Mouse (Mus musculus) cortical plate, adult 2 months (tissue): ENCODE measurements at regions not wholly inside any gene's neighbourhood (a gene's known extent, or its start where the extent isn't known, plus 50 kb on each side); places are given as distances from the start of the nearest gene placed in this dataset.

ENCODE experiments used
- H3K27ac ChIP-seq: fragments of 200-500 bp; 2 replicates; pipeline ENCODE4 v1.5.1; 2012; ENCODE audit warnings: low read length, control low read depth, inconsistent platforms; ENCODE audit not compliant: insufficient read depth
- H3K4me1 ChIP-seq: fragments of 200-500 bp; 2 replicates; pipeline ENCODE4 v1.6.1; 2011; ENCODE audit warnings: low read length; ENCODE audit not compliant: control insufficient read depth, insufficient read depth
- H3K4me3 ChIP-seq: fragments of 200-500 bp; 2 replicates; pipeline ENCODE4 v1.5.1; 2011; ENCODE audit warnings: mild to moderate bottlenecking, low read length, control low read depth; ENCODE audit not compliant: insufficient read depth
- CTCF ChIP-seq: fragments of 200-500 bp; IDR thresholded peaks from 2 replicates; pipeline ENCODE4 v1.5.1; 2011; ENCODE audit warnings: mild to moderate bottlenecking, control low read depth, low read length; ENCODE audit not compliant: insufficient read depth; ENCODE audit errors: extremely low read depth
- POLR2A ChIP-seq: fragments of 200-500 bp; IDR thresholded peaks from 2 replicates; pipeline ENCODE4 v1.6.1; 2011; ENCODE audit warnings: mild to moderate bottlenecking, low read length, control low read depth; ENCODE audit not compliant: insufficient read depth; ENCODE audit errors: extremely low read depth

GRCm38 (mm10) chr7:115308377-115308776, 564.9 kb downstream of the Insc start:
- Histone ChIP-seq H3K4me1 (no peaks in the 10 kb centered on the region), H3K27ac (no peak overlapping the region), H3K4me3 (no peak overlapping the region)
- TF ChIP-seq POLR2A (no peak), CTCF (no peak)

DNA sequence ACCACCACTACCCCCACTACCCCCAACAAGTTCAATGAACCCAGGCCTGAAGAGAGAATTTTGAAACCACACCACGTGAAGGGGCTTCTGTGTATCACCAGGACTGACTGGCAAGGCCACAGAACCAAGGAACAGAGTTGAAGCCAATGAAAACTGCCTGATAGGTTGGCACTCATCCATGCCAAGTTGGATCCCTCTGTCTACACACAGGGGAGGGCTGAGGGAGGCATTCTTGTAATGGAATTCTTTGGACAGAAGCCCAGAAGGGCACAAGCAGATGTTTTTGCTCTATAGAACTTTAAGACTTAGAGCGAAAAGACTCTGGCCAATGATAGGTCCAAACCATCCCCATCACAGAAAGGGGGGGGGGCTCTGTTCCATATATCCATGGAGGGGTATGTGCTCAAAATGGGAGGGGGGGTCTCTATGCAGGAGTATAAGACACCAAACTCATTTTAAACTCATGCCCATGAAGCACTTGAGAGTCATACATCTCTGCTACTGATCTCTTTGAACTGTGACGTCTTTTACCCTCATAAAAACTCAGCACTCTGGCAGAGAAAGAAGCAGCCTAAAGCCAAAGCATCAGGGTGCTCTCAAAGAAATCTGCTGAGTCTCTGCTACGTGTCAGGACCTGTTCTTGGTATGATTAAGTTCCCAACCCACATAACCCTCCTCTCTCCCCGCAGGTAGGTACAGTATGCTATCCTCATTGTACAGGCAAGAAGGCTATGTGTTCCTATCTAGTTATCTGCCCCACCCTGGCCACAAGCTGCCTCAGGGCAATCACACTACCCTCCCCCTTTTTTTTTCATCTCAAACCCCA, 567.1 kb downstream of the Insc start:
- no peak overlapping the region for H3K4me3 ChIP-seq

DNA sequence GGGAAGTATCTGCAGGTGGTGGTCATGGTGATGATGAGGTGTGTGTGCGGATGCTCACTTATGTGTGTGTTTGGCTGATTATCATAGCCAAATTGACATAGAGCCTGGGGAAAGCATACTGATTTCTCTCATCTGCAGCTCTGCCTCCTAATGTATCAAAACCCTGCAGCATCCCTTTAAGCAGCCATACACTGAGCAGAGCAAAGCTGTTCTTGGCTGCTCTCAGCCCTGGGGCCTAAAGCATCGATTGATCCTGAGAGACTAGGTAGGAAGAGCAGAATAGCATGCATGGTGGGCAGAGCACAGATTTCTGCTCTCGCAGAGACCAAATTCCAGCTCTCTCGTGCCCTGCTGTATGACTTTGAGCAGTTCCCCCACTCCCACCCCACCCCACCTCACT, 576.0 kb downstream of the Insc start:
- Histone ChIP-seq H3K4me3 (no peak overlapping the region), H3K27ac (no peak overlapping the region), H3K4me1 (no peaks in the 10 kb centered on the region)
- TF ChIP-seq POLR2A (no peak), CTCF (no peak)

More for the DNA sequence above, 567.1 kb downstream of the Insc start:
- no peak for TF ChIP-seq CTCF
- TF ChIP-seq POLR2A: no peak
- H3K27ac ChIP-seq: no peak overlapping the region
- H3K4me1 ChIP-seq: no peaks in the 10 kb centered on the region

GRCm38 (mm10) chr7:115322989-115323388, 579.5 kb downstream of the Insc start:
- Histone ChIP-seq H3K4me1 (no peaks in the 10 kb centered on the region), H3K27ac (no peak overlapping the region), H3K4me3 (no peak overlapping the region)
- no peak for TF ChIP-seq POLR2A
- TF ChIP-seq CTCF: no peak

DNA sequence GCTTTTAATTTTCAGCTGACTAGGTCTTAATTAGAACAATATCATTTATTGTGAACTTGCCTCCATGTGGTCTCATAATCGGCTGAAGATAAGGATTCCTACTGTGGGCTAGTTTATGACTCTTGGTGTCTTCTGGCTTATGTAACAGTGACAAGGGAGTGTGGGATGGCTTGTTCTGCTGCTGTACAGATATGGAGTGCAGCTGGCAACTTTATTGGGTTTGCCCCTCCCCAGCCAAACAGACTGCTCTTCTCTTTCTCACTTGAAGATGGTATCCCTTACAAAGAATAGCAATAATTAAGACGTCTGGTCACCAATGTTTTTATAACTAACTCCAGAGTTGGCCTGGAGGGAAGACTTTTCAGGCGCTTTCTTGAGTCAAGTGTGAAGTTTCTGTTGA, 584.8 kb downstream of the Insc start:
- Histone ChIP-seq H3K4me1 (no peaks in the 10 kb centered on the region), H3K4me3 (no peak overlapping the region), H3K27ac (no peak overlapping the region)
- TF ChIP-seq POLR2A: no peak
- TF ChIP-seq CTCF: no peak

GRCm38 (mm10) chr7:115331698-115332097, 588.2 kb downstream of the Insc start:
- Histone ChIP-seq H3K4me1 (no peaks in the 10 kb centered on the region), H3K4me3 (no peak overlapping the region), H3K27ac (no peak overlapping the region)
- TF ChIP-seq CTCF (no peak), POLR2A (no peak)

DNA sequence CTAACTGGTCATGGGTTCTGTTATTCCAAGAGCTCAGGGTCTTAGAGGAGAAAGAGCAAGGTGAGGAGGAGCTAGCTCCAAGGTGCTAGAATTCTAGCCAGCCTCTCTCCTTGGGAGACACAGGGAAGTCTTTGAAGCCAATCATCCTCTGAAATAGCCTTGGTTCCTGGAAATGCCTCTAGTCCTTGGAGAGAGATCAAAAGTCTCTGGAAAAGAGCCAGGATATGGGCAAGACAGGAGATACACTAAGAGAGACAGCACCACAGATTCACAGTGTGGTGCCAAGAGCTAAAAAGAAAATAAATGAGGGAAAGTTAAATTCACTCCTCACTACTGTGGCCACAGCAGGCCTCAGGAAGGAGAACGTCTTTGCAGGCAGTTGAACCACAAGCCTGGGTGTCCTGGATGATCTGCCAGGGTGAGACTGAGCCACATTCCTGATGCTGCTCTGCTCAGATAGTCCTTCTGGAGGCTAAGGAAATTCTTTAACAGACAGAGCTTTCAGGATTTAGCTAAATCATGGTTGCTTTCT, 589.6 kb downstream of the Insc start:
- Histone ChIP-seq H3K4me3 (no peak overlapping the region), H3K27ac (no peak overlapping the region), H3K4me1 (no peaks in the 10 kb centered on the region)
- TF ChIP-seq POLR2A: no peak
- TF ChIP-seq CTCF: no peak

GRCm38 (mm10) chr7:115335051-115335450, 591.6 kb downstream of the Insc start:
- H3K4me3 ChIP-seq: no peak overlapping the region
- TF ChIP-seq CTCF: no peak
- TF ChIP-seq POLR2A: no peak
- no peaks in the 10 kb centered on the region for H3K4me1 ChIP-seq
- H3K27ac ChIP-seq: no peak overlapping the region

DNA sequence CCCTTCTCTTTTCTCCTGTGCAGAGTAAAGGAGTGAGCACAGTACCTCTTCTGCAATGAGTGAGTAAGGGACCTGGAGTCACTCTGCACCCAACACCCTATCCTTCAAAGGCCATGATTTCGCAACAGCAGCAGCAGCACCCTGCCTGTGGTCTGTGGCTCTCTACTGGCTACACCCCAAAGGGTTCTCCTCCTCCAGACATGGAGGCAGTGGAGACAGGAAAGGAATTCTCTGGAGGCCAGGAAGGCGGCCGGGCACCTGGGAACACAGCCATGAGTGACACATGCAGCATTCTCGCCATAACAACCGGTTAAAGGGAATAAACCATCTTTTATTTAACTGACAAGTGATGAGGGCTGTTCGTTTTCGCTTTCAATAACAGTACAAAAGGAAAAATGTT, 596.7 kb downstream of the Insc start:
- TF ChIP-seq CTCF (no peak), POLR2A (no peak)
- H3K27ac ChIP-seq: no peak overlapping the region
- no peak overlapping the region for H3K4me3 ChIP-seq
- no peaks in the 10 kb centered on the region for H3K4me1 ChIP-seq

GRCm38 (mm10) chr7:115341007-115341406, 597.5 kb downstream of the Insc start:
- TF ChIP-seq CTCF (no peak), POLR2A (no peak)
- H3K4me3 ChIP-seq: no peak overlapping the region
- H3K27ac ChIP-seq: no peak overlapping the region
- no peaks in the 10 kb centered on the region for H3K4me1 ChIP-seq
